Mouse (Mus musculus) thymus, postnatal 4 days (tissue): ENCODE results near the gene Alg13.

Experiments
- DNase-seq: peaks from one replicate; pipeline ENCODE4 v3.0.0; 2021

Alg13 gene

DNA sequence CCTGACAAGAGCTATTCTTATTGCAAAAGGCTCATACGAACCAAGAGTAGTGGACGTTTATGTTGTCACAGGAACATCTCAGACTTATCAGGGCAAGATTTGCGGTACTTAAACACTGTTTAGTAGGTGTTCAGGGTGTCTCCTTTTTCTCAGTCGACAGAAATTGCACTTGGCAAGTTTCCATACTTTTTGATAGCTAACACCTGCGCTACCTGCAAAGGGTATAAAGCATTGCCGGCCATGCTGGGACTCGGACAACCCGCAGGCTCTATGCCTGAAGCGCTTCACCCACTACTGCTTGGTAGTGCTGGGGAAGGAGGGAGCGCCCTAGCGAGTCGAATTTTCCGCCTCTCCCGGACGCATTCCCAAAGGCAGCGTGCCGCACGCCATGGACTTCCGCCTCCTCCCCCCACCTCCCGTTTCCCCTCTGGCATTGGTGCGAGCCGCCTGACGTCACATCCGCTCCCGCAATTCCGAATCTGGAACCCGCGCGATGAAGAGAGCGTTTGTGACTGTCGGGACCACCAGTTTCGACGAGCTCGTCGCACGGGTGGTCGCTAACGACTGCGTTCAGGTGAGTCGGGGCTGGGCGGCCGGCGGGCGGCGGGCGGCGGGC lies at the start of gene Alg13:
Gene Alg13 (plus strand): TSS at position 257 of the 616 bp plus-strand sequence.
- peak; percentile 80 for DNase-seq

- DNase-seq, result no peak
Observed at GRCm38 (mm10) chrX:144268606-144269005, 49.0 kb upstream of the Alg13 start.

DNA sequence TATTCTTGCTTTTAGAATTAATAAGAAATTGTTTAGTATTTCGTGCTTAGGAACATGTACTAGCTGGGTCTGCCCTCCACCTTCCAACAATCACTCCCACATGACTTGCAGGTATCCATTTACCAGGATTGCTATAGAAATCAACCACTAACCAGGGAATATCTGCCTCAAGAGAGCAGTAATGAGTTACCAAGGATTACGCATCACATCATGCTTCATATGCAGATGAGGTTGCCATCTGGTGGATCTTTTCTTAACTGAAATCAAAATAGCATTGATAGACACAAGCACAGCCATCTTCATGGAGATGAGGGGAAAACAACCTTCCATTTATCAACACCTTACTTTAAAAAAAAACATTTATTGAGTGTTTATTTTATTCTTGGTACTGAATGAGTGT lies 16.1 kb upstream of the Alg13 start:
- DNase-seq, result no peak

GRCm38 (mm10) chrX:144305659-144306058 lies 11.9 kb upstream of the Alg13 start:
- no peak for DNase-seq

GRCm38 (mm10) chrX:144314041-144314440 lies 3.6 kb upstream of the Alg13 start:
- no peak for DNase-seq

- no peak for DNase-seq
Observed at GRCm38 (mm10) chrX:144315028-144315427, 2.6 kb upstream of the Alg13 start.

DNA sequence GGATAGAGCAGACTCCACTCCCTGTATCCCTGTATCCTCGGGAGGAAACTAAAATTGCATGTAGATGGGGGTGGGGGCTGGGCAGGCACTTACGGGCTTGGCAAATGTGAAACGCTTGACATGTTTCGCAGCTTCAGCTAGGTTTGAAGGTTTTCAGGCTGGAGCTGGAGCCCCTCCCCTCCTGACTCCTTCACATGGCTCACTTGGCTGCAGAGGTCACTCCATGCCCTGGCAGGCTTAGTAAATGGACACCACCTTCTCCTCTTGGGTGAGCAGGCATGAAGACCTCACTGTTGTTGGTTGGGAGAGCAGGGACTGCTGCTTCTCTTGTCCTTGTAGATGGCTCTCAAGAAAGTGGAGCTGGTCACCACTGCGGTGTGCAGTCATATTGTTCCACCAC lies 1.6 kb upstream of the Alg13 start:
- no peak for DNase-seq

DNA sequence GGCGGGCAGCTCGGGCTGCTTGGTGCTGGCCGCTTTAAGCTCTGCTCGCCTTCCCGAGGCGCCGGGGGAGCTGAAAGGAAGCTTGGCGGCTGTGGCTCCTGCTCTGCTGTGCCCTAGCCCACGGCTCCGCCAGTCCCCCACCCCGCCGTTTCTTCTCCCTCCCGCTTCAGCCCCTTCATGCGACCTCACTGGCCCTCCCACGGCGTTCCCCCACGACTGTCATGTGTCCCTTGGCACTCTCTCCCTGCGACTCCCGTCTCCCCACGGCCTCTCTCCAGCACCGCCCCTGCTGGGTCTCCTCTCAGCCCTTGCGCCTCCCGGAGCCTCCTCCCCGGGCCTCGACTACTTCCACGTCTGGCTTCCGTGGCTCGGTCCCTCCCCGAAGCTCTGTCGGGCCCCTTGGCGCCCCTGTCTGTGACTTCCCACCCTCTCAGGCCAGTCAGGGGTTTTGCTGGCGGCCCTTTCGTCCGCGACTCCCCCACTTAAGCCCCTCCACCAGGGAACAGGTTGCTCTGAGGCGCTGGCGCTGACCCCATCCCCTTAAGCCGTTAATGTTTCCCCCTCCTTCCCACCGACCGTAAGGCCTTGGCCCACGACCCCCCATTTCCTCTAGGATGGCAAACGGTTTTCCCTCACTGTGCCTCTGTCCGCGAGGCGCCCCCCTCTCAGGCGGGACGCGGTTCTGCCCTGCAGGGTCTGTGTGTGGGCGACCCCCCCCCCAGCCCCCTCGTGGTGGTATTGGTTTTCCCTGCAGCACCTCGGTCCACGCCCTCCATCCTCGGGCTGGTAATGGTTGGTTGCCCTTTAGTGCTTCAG lies 768 bp downstream of the Alg13 start:
- peak; percentile 48 for DNase-seq

DNA sequence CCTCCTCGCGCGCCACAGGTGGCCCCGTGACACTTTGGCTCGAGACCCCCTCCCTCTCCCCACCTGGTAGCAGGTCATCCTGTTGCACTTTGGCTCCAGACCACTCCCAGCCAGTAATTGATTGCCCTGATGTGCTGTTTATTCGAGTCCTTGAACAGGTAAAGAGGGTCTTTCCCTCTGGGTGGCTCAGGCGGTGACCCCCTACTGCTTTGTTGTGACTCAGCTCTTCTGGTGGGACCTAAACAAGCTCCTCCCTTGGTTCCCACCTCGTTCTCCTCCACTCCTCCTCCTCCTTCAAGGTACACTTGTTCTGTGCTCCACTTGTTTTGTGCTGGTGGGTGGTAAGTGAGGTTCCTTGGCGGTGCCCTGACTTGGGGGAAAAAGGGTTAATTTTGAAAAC lies 1.8 kb downstream of the Alg13 start:
- DNase-seq, result peak; percentile 12

DNA sequence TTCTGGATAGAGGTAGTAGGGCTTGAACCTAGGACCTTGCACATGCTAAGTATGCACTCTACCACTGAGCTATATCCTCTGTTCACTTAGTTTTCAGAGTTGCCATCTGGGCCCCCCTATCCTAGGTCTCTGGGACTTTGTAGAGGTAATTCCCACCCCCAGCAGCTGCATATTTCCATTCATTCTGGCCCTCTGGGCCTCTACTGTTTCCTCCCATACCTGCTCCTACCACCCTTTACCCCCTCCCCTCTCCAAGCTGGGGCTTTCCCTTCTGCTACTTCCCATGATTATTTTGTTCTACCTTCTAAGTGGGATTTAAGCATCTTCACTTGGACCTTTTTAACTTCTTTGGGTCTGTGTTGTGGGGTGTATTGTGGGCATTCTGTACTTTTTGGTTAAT lies 7.8 kb downstream of the Alg13 start:
- no peak for DNase-seq

GRCm38 (mm10) chrX:144335332-144336015 lies 17.9 kb downstream of the Alg13 start:
- no peak for DNase-seq

DNA sequence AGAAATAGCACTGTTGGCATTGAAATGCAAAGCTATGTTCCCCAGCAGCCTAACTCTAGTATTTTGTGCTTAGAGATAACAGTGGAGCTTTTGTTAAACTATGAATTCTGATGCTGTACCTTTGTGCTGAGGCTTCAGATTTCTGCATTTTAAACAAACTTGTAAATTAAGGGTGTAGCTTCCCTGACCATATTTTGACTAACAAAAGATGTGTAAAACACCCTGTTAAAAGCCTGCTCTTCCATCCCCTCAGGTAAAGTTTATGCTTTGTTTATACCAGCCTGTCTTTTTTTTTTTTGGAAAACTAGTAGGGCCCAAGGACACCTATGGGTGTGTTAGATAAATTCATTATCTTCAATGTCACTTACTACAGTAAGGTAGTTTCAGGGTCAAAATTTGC lies 20.3 kb downstream of the Alg13 start:
- no peak for DNase-seq

- no peak for DNase-seq
Observed at GRCm38 (mm10) chrX:144338355-144338754, 20.8 kb downstream of the Alg13 start.

- no peak for DNase-seq
Observed at GRCm38 (mm10) chrX:144374196-144374595, 56.6 kb downstream of the Alg13 start.

- peak; percentile 56 for DNase-seq
Observed at GRCm38 (mm10) chrX:144403526-144403925, 85.9 kb downstream of the Alg13 start.

- DNase-seq, result no peak
Observed at GRCm38 (mm10) chrX:144408036-144408435, 90.4 kb downstream of the Alg13 start.

- no peak for DNase-seq
Observed at GRCm38 (mm10) chrX:144420259-144420658, 102.7 kb downstream of the Alg13 start.

DNA sequence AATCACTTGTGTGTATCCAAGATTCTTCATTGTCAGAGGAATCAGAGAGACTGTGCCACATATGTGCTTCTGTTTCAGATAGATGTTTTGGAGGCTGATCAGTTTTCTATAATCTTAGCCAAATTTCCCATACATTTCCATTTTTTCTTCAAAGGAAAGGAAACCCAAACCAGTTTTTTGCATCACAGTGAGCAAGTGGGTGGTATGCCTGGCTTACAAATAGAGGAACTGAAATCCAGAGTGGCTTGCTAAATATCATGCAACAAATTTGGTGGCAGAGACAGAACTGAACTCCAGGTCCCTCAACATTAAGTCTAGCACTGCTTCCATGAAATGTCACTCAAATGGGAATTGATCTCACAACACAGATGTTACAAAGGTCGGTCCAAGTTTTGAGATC lies 103.5 kb downstream of the Alg13 start:
- DNase-seq, result no peak

DNA sequence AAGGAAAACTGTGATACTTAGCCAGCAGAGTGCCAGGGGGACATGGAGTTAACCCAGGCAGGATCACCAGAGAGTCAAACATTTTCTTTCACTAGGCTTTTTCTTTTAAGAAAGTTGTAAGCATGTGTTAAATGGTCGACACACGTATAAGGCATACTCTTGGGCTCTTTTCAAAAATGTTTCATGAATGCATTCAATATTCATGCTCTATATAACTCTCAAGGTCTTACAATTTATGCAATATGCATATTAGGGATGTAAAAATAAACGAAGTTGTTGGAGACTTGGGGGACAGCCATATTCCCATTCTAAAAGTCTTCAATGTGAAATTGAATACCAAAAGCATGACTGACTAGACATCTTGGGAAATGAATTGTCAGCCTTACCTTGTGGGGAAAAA lies 106.2 kb downstream of the Alg13 start:
- DNase-seq, result no peak
